Mouse (Mus musculus) frontal cortex, postnatal 14 days (tissue): Measurements from ENCODE around the gene Map4k4.

Source experiments
- DNase-seq, 2 experiments: peaks; one replicate each; pipeline ENCODE4 v3.0.0; 2022; ENCODE audit warnings: low spot score in 2 of 2

The Map4k4 gene

GRCm38 (mm10) chr1:39900181-39901005, at the start of gene Map4k4:
TSS of gene Map4k4 (plus strand) at chr1:39900913.
- peak in 1 of 2 experiments; percentile 45 for DNase-seq

- DNase-seq, result no peak
Observed at GRCm38 (mm10) chr1:39855949-39856348, 44.8 kb upstream of the Map4k4 start.

GRCm38 (mm10) chr1:39856795-39857447, 43.8 kb upstream of the Map4k4 start:
- DNase-seq, result no peak

GRCm38 (mm10) chr1:39857448-39857820, 43.3 kb upstream of the Map4k4 start:
- no peak for DNase-seq

GRCm38 (mm10) chr1:39859213-39859612, 41.5 kb upstream of the Map4k4 start:
- DNase-seq, result no peak

GRCm38 (mm10) chr1:39866367-39867141, 34.2 kb upstream of the Map4k4 start:
- no peak for DNase-seq

- no peak for DNase-seq
Observed at GRCm38 (mm10) chr1:39867142-39867525, 33.6 kb upstream of the Map4k4 start.

- DNase-seq, result no peak
Observed at GRCm38 (mm10) chr1:39867966-39868593, 32.6 kb upstream of the Map4k4 start.

GRCm38 (mm10) chr1:39868825-39869571, 31.7 kb upstream of the Map4k4 start:
- DNase-seq, result no peak

GRCm38 (mm10) chr1:39869721-39870201, 31.0 kb upstream of the Map4k4 start:
- no peak for DNase-seq

GRCm38 (mm10) chr1:39877981-39878380, 22.7 kb upstream of the Map4k4 start:
- DNase-seq, result no peak

- DNase-seq, result no peak
Observed at GRCm38 (mm10) chr1:39882505-39882904, 18.2 kb upstream of the Map4k4 start.

GRCm38 (mm10) chr1:39884803-39885515, 15.8 kb upstream of the Map4k4 start:
- DNase-seq, result no peak

- no peak for DNase-seq
Observed at GRCm38 (mm10) chr1:39887997-39888396, 12.7 kb upstream of the Map4k4 start.

- DNase-seq, result no peak
Observed at GRCm38 (mm10) chr1:39889429-39889828, 11.3 kb upstream of the Map4k4 start.

- DNase-seq, result no peak
Observed at GRCm38 (mm10) chr1:39889973-39890372, 10.7 kb upstream of the Map4k4 start.

GRCm38 (mm10) chr1:39893153-39893880, 7.4 kb upstream of the Map4k4 start:
- no peak for DNase-seq

GRCm38 (mm10) chr1:39895097-39895496, 5.6 kb upstream of the Map4k4 start:
- DNase-seq, result no peak

- DNase-seq, result no peak
Observed at GRCm38 (mm10) chr1:39895506-39895905, 5.2 kb upstream of the Map4k4 start.

GRCm38 (mm10) chr1:39896581-39896980, 4.1 kb upstream of the Map4k4 start:
- no peak for DNase-seq
